Mouse (Mus musculus): ENCODE results near the gene Esrrg.

- TF ChIP-seq CTCF (IDR thresholded peaks at IDR 0.05; ENCODE audit: insufficient read depth, low read depth, low read length) = no peak
- TF ChIP-seq POLR2A (IDR thresholded peaks at IDR 0.05; ENCODE audit: insufficient read depth, low read depth, low read length) = no peak
Measured at GRCm38 (mm10) chr1:187997584-187998338, 389.2 kb downstream of the Esrrg start.
